Mouse (Mus musculus): ENCODE results near the gene Fbxw19. TPM values are rescaled to one million over a fixed set of nuclear protein-coding genes. Genes with fewer than 3 reads are reported as not detected.
"Not testable (repeated sequence)": the region's sequence is repeated elsewhere in the genome, so short reads cannot be mapped to it uniquely, and the experiment has no call there.

Gene Fbxw19
- polyA plus RNA-seq (2012; rRNA removed): not detected in 2 replicates

GRCm38 (mm10) chr9:109495775-109496174 is at the start of gene Fbxw19:
Gene Fbxw19, minus strand, starts transcription at chr9:109495875.
- 62% methylated on average over 1 of the region's 1 CpGs for WGBS
- DNase-seq (ENCODE audit: low read depth, low spot score): not testable (repeated sequence)

- no peak for DNase-seq (ENCODE audit: low read depth, low spot score)
These were observed 27.9 kb upstream of the Fbxw19 start for GRCm38 (mm10) chr9:109523385-109524064.

GRCm38 (mm10) chr9:109449040-109449439 is 46.6 kb downstream of the Fbxw19 start, which contains the start of gene Fbxw16:
Gene Fbxw16, minus strand, starts transcription at chr9:109449140.
- DNase-seq (ENCODE audit: low read depth, low spot score): no peak

More at GRCm38 (mm10) chr9:109523385-109524064, 27.9 kb upstream of the Fbxw19 start:
- WGBS: 63% methylated on average over 5 of the region's 5 CpGs

GRCm38 (mm10) chr9:109432956-109433355 is 62.7 kb downstream of the Fbxw19 start:
- DNase-seq (ENCODE audit: low read depth, low spot score): no peak
- 88% methylated on average over 1 of the region's 1 CpGs for WGBS

Other genes with a start within 250 kb of the Fbxw19 start
- gene Fbxw14, start 208.2 kb downstream of the Fbxw19 start, polyA plus RNA-seq (2012; rRNA removed): not detected in 2 replicates
- not detected in 2 replicates for gene Fbxw28, start 156.2 kb downstream of the Fbxw19 start, polyA plus RNA-seq (2012; rRNA removed)
- not detected in 2 replicates for gene Fbxw22, start 91.6 kb downstream of the Fbxw19 start, polyA plus RNA-seq (2012; rRNA removed)
- not detected in 2 replicates for gene Fbxw16, start 46.7 kb downstream of the Fbxw19 start, polyA plus RNA-seq (2012; rRNA removed)
- gene Fbxw15, start 72.4 kb upstream of the Fbxw19 start, polyA plus RNA-seq (2012; rRNA removed): not detected in 2 replicates
- gene Fbxw24, start 130.2 kb upstream of the Fbxw19 start, polyA plus RNA-seq (2012; rRNA removed): not detected in 2 replicates
- gene Fbxw25, start 168.8 kb upstream of the Fbxw19 start, polyA plus RNA-seq (2012; rRNA removed): not detected in 2 replicates
- gene Fbxw18, start 206.8 kb upstream of the Fbxw19 start, polyA plus RNA-seq (2012; rRNA removed): not detected in 2 replicates